Mouse (Mus musculus): ENCODE measurements around the gene Trim54. TPM values are rescaled to one million over a fixed set of nuclear protein-coding genes. Genes with fewer than 3 reads are reported as not detected.
A peak's percentile ranks its signal among the peaks of the same experiment; 100 is the strongest.

Gene Trim54
- polyA plus RNA-seq, 1 experiment from 2014 or later = not detected

GRCm38 (mm10) chr5:31126050-31126449 lies 9.5 kb downstream of the Trim54 start:
- WGBS = 41% methylated on average over 5 of the region's 5 CpGs
- H3K4me2 ChIP-seq (ENCODE audit: low read length) = no peak overlapping the region
- peaks cover 2% of the 10 kb centered on the region; the same call in 1 of the 2 replicates for H3K27me3 ChIP-seq (replicated peaks; ENCODE audit: control insufficient read depth, insufficient read depth, low read length)
- no peak overlapping the region for H3K9ac ChIP-seq (ENCODE audit: low read depth, low read length)
- no peaks in the 10 kb centered on the region for H3K4me1 ChIP-seq (ENCODE audit: control insufficient read depth, insufficient read depth, low read depth, low read length)
- H3K4me3 ChIP-seq (ENCODE audit: low read length) = no peak overlapping the region
- no peak for ATAC-seq
- no peaks in the 10 kb centered on the region for H3K9me3 ChIP-seq (ENCODE audit: control insufficient read depth, low read length)
- no peak overlapping the region for H3K27ac ChIP-seq (ENCODE audit: low read depth, low read length)
- H3K36me3 ChIP-seq (ENCODE audit: control insufficient read depth, insufficient read depth, low read length) = no peaks in the 10 kb centered on the region

- Histone ChIP-seq H3K27ac (ENCODE audit: low read depth, low read length) (no peak overlapping the region), H3K4me3 (ENCODE audit: low read length) (peak overlapping the region; percentile 35), H3K9me3 (ENCODE audit: control insufficient read depth, low read length) (no peaks in the 10 kb centered on the region), H3K9ac (ENCODE audit: low read depth, low read length) (no peak overlapping the region), H3K4me2 (ENCODE audit: low read length) (peak overlapping the region; percentile 58), H3K4me1 (ENCODE audit: control insufficient read depth, insufficient read depth, low read depth, low read length) (peaks cover 16% of the 10 kb centered on the region), H3K36me3 (ENCODE audit: control insufficient read depth, insufficient read depth, low read length) (no peaks in the 10 kb centered on the region), H3K27me3 (replicated peaks; ENCODE audit: control insufficient read depth, insufficient read depth, low read length) (peaks cover 51% of the 10 kb centered on the region)
- ATAC-seq = no peak
- 1% methylated on average over 33 of the region's 33 CpGs for WGBS
These were observed 20.4 kb downstream of the Trim54 start for GRCm38 (mm10) chr5:31136730-31137424.

DNA sequence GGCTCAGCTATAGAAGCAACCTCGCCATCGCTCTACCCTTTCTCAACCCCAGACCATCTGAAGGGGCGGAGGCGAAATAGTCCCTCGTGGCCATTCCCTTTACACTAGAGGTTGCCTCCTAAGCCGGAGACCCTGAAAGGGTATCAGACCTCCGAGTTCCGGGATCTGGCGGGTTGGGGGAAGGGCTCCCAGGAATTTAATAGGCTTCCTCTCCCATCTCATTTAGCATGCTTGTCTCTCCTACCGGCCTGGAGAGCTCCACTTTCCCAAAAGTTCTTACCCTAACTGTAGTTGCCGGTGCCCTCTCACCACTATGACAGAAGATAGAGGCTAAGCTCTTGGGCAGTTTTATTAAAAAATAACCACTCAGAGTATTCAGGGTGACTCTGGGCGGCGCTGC lies 21.1 kb downstream of the Trim54 start:
- no peak overlapping the region for H3K9ac ChIP-seq (ENCODE audit: low read depth, low read length)
- 1% methylated on average over 13 of the region's 13 CpGs for WGBS

GRCm38 (mm10) chr5:31138241-31138967 lies 21.9 kb downstream of the Trim54 start, which contains the start of gene Ucn:
Ucn (minus strand) TSS chr5:31138829.
- peak within 1 kb of the TSS; percentile 58 for H3K4me2 ChIP-seq (ENCODE audit: low read length)
- H3K27ac ChIP-seq (ENCODE audit: low read depth, low read length) = no peak within 1 kb of the TSS
- H3K4me1 ChIP-seq (ENCODE audit: control insufficient read depth, insufficient read depth, low read depth, low read length) = peaks cover 16% of the 10 kb centered on the region
- H3K36me3 ChIP-seq (ENCODE audit: control insufficient read depth, insufficient read depth, low read length) = peaks cover 1% of the 10 kb centered on the region; the same call in 1 of the 2 replicates
- 0 out of 2 replicates have a peak within 1 kb of the TSS, but pooled peaks have one; percentile 36 for H3K9ac ChIP-seq (ENCODE audit: low read depth, low read length)
- ATAC-seq = 0 out of 2 replicates have a peak, but pooled peaks have one; percentile 20
- 1% methylated on average over 52 of the region's 52 CpGs for WGBS
- H3K4me3 ChIP-seq (ENCODE audit: low read length) = peak within 1 kb of the TSS; percentile 35
- no peaks in the 10 kb centered on the region for H3K9me3 ChIP-seq (ENCODE audit: control insufficient read depth, low read length)
- H3K27me3 ChIP-seq (replicated peaks; ENCODE audit: control insufficient read depth, insufficient read depth, low read length) = peaks cover 51% of the 10 kb centered on the region

More for the DNA sequence above, 21.1 kb downstream of the Trim54 start:
- H3K4me2 ChIP-seq (ENCODE audit: low read length) = peak overlapping the region; percentile 58
- peak overlapping the region; percentile 35 for H3K4me3 ChIP-seq (ENCODE audit: low read length)
- no peak overlapping the region for H3K27ac ChIP-seq (ENCODE audit: low read depth, low read length)
- H3K4me1 ChIP-seq (ENCODE audit: control insufficient read depth, insufficient read depth, low read depth, low read length) = peaks cover 16% of the 10 kb centered on the region
- H3K9me3 ChIP-seq (ENCODE audit: control insufficient read depth, low read length) = no peaks in the 10 kb centered on the region
- no peak for ATAC-seq
- H3K27me3 ChIP-seq (replicated peaks; ENCODE audit: control insufficient read depth, insufficient read depth, low read length) = peaks cover 51% of the 10 kb centered on the region
- H3K36me3 ChIP-seq (ENCODE audit: control insufficient read depth, insufficient read depth, low read length) = no peaks in the 10 kb centered on the region

DNA sequence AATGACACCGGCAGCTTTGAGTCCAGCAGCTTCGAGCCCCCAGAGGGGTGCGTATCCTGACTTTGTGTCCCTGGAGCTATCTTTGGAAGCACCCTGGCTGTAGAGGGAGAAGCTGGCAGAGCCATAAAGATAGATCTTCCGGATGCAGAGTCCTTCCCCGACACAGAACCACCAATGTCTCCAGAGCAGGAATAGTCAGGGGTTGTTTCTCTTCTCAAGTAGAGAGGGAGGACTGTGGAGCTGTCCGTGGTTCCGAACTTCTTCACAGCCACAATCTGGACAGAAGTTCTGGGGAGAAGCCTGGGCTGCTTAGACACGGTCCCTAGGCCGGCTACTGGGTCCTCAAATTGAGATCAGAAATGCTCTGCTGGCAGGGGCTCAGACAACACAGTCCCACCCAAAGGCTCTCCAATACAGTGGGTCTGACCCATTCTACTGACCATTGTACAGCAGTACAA lies 22.5 kb downstream of the Trim54 start:
- no peak overlapping the region for H3K4me3 ChIP-seq (ENCODE audit: low read length)
- 17% methylated on average over 9 of the region's 9 CpGs for WGBS

GRCm38 (mm10) chr5:31149781-31150180 lies 33.3 kb downstream of the Trim54 start:
- 76% methylated on average over 4 of the region's 4 CpGs for WGBS
- H3K4me2 ChIP-seq (ENCODE audit: low read length) = no peak overlapping the region
- peaks cover 10% of the 10 kb centered on the region for H3K4me1 ChIP-seq (ENCODE audit: control insufficient read depth, insufficient read depth, low read depth, low read length)
- 0 out of 2 replicates have a peak, but pooled peaks cover 4% of the 10 kb centered on the region for H3K36me3 ChIP-seq (ENCODE audit: control insufficient read depth, insufficient read depth, low read length)
- H3K27me3 ChIP-seq (replicated peaks; ENCODE audit: control insufficient read depth, insufficient read depth, low read length) = no peaks in the 10 kb centered on the region
- no peaks in the 10 kb centered on the region for H3K9me3 ChIP-seq (ENCODE audit: control insufficient read depth, low read length)
- ATAC-seq = no peak
- H3K9ac ChIP-seq (ENCODE audit: low read depth, low read length) = no peak overlapping the region
- H3K27ac ChIP-seq (ENCODE audit: low read depth, low read length) = no peak overlapping the region
- no peak overlapping the region for H3K4me3 ChIP-seq (ENCODE audit: low read length)

More for the DNA sequence above, 22.5 kb downstream of the Trim54 start:
- ATAC-seq = no peak
- Histone ChIP-seq H3K36me3 (ENCODE audit: control insufficient read depth, insufficient read depth, low read length) (peaks cover 4% of the 10 kb centered on the region), H3K4me1 (ENCODE audit: control insufficient read depth, insufficient read depth, low read depth, low read length) (peaks cover 16% of the 10 kb centered on the region), H3K27ac (ENCODE audit: low read depth, low read length) (no peak overlapping the region), H3K27me3 (replicated peaks; ENCODE audit: control insufficient read depth, insufficient read depth, low read length) (peaks cover 51% of the 10 kb centered on the region), H3K4me2 (ENCODE audit: low read length) (no peak overlapping the region), H3K9me3 (ENCODE audit: control insufficient read depth, low read length) (no peaks in the 10 kb centered on the region), H3K9ac (ENCODE audit: low read depth, low read length) (no peak overlapping the region)

DNA sequence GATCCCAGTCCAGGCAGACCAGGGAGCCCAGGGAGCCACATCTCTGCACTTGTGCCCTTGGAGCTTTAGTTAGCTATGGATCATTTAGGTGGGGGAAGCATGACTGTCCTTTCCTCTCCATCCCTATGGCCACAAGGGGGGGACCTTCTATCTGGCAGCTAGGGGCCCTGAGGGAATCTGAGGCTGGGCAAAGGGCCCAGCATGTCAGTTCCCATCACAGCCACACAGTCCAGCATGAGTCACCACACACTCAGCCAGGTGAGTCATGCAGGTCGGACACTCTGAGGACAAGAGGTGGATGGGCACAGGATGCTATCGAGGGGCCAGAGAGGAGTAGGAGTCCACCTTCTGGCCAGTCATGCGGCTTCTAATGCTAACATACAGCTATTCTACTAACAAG lies 35.2 kb downstream of the Trim54 start:
- Histone ChIP-seq H3K27me3 (replicated peaks; ENCODE audit: control insufficient read depth, insufficient read depth, low read length) (no peaks in the 10 kb centered on the region), H3K9ac (ENCODE audit: low read depth, low read length) (no peak overlapping the region), H3K4me2 (ENCODE audit: low read length) (no peak overlapping the region), H3K27ac (ENCODE audit: low read depth, low read length) (no peak overlapping the region), H3K4me3 (ENCODE audit: low read length) (no peak overlapping the region), H3K36me3 (ENCODE audit: control insufficient read depth, insufficient read depth, low read length) (peaks cover 1% of the 10 kb centered on the region), H3K9me3 (ENCODE audit: control insufficient read depth, low read length) (no peaks in the 10 kb centered on the region), H3K4me1 (ENCODE audit: control insufficient read depth, insufficient read depth, low read depth, low read length) (peaks cover 11% of the 10 kb centered on the region)
- no peak for ATAC-seq
- 93% methylated on average over 3 of the region's 3 CpGs for WGBS

DNA sequence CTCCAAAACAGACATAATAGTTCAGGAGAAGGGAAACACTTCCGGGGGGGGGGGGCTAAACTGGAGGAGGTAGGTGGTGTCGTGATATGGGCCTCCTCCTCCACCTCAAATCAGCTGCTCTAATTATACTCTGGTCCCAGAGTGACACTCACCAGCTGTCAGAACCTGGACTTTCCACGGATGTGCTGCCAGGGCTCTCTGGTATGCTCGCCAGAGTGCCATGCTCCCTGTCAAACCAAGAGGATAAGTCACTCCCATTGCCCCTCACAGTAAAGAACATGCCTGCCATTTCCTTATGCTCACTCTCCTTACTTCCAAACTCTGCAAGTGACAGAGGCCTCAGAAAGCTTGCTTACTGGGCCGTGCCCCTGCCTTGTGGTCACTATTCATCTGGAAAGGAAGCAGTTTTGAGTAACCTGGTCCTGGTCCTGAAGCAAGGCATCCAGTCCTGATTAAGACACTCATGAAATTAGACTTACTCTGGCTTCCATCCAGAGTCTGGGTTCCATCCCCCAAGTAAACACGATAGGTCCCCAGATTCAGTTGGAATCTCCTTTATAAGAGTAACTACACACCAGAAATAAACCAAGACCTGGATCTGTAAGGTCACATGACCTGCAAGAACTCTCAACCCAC lies 37.1 kb downstream of the Trim54 start:
- peak overlapping the region; percentile 72 for H3K4me3 ChIP-seq (ENCODE audit: low read length)
- 38% methylated on average over 6 of the region's 6 CpGs for WGBS
- ATAC-seq = peak; percentile 48
- no peaks in the 10 kb centered on the region for H3K9me3 ChIP-seq (ENCODE audit: control insufficient read depth, low read length)
- H3K4me2 ChIP-seq (ENCODE audit: low read length) = peak overlapping the region; percentile 81
- peak overlapping the region; percentile 77 for H3K27ac ChIP-seq (ENCODE audit: low read depth, low read length)
- H3K27me3 ChIP-seq (replicated peaks; ENCODE audit: control insufficient read depth, insufficient read depth, low read length) = no peaks in the 10 kb centered on the region
- peak overlapping the region; percentile 81 for H3K9ac ChIP-seq (ENCODE audit: low read depth, low read length)
- H3K36me3 ChIP-seq (ENCODE audit: control insufficient read depth, insufficient read depth, low read length) = peaks cover 19% of the 10 kb centered on the region
- peaks cover 11% of the 10 kb centered on the region for H3K4me1 ChIP-seq (ENCODE audit: control insufficient read depth, insufficient read depth, low read depth, low read length)

DNA sequence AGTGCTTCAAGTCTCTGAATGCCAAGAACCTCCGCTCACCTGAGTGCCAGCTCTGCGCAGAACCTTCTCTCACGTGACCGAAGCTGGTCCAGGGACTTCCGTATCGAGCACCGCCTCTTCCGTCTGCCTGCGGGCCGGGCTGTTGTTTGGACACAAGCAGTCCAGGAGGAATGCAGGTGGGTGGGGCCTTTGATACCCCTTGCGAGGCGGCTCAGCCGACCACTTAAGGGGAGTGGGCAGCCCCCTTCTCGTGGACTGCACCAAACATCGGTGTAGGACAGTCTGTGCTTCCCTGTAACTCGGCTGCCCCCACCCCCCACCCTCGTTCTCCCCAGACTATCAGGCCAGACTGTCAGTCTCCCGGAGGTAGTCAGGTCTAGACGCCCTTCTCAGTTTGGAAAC lies 37.6 kb downstream of the Trim54 start, which contains the start of gene Mpv17:
TSS of gene Mpv17 (minus strand) at position 100 of the 402 bp plus-strand sequence.
- 1% methylated on average over 19 of the region's 19 CpGs for WGBS
- H3K36me3 ChIP-seq (ENCODE audit: control insufficient read depth, insufficient read depth, low read length) = peaks cover 24% of the 10 kb centered on the region
- no peaks in the 10 kb centered on the region for H3K9me3 ChIP-seq (ENCODE audit: control insufficient read depth, low read length)
- H3K9ac ChIP-seq (ENCODE audit: low read depth, low read length) = peak within 1 kb of the TSS; percentile 81
- ATAC-seq = peak; percentile 96
- peak within 1 kb of the TSS; percentile 72 for H3K4me3 ChIP-seq (ENCODE audit: low read length)
- peaks cover 11% of the 10 kb centered on the region for H3K4me1 ChIP-seq (ENCODE audit: control insufficient read depth, insufficient read depth, low read depth, low read length)
- H3K27ac ChIP-seq (ENCODE audit: low read depth, low read length) = peak within 1 kb of the TSS; percentile 77
- H3K4me2 ChIP-seq (ENCODE audit: low read length) = peak within 1 kb of the TSS; percentile 81
- H3K27me3 ChIP-seq (replicated peaks; ENCODE audit: control insufficient read depth, insufficient read depth, low read length) = no peaks in the 10 kb centered on the region

All from hindbrain, embryonic 16.5 days (tissue).